Comparison of ENCODE assay signal across 11 mouse cellular contexts in the genomic region with DNA sequence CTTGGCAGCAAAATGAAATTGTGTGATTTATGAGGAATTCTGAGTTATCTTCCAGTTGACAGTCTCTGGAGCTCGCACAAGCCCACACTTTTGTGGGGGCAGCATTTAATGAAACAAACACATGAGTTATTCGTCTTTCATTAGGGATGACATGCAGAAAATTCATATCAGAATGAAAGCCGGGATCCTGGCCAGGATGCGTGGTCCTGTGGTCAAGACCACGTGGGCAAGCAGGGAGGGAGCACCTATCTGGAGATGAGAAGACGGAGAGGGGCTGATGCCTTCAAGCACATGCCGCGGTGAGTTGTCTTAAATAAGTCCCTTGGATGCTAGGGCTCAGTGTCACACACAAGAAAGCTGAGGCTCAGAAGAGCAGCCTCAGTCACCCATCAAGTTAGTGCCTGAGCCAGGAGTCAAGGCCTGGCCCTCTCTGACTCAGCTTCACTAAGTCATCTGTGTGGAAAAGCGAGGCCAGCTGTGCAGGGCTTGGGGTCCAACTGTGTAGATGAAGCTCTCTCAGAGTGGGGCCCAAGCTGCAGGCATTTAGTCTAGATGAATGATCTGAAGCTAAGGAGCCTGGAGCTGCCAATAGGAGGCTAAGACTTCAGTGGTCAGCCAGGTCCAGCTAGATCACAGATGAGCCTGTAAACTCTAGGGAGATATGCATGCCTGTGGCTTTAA.
DNase-seq lines count a peak whose midpoint lies in the region; ATAC-seq and TF ChIP-seq lines count a peak whose summit lies in the region.
"Had no signal": no experiment of that assay in that cellular context is flagged by ENCODE, and none has a peak within 500 bp of the region (broad histone marks: within the 10 kb centered on the region; RNA-seq: fewer than 3 reads in every experiment).

No protein-coding gene starts in this region.

- intact Hi-C loops in heart, postnatal 14 days (cut with DNase I): no loop called here
- intact Hi-C loops in left cerebral cortex, postnatal 4 days (cut with DNase I): no loop called here

- WGBS in lung, embryonic 15.5 days: 55% methylated on average over 9 of the region's 9 CpGs
- WGBS in midbrain, postnatal 0 days: 92% methylated on average over 9 of the region's 9 CpGs

- no peak overlapping the region for H3K4me2 ChIP-seq in lung, embryonic 15.5 days
- no peak overlapping the region for H3K4me2 ChIP-seq in midbrain, postnatal 0 days (ENCODE audit: low read depth, low read length, poor library complexity, severe bottlenecking)

- no peak for DNase-seq in lung, postnatal 25 days (ENCODE audit: low spot score)
- DNase-seq in brain, adult 2 months (ENCODE audit: low read depth, low spot score): peak; percentile 26
- peak; percentile 41 to 56 for DNase-seq in heart, postnatal 14 days
- peak; percentile 37 for DNase-seq in ovary, postnatal 36 days (ENCODE audit: low spot score)
- DNase-seq in left cerebral cortex, postnatal 4 days: no peak
- no peak for DNase-seq in midbrain, postnatal 0 days (ENCODE audit: low spot score)
- DNase-seq: cerebellum, postnatal 25 days; layer of hippocampus, adult 9-11 months had no signal

- H3K36me3 ChIP-seq in lung, embryonic 15.5 days: no peaks in the 10 kb centered on the region
- H3K36me3 ChIP-seq in midbrain, postnatal 0 days (ENCODE audit: insufficient read depth, low read length): no peaks in the 10 kb centered on the region

- H3K4me3 ChIP-seq in lung, embryonic 15.5 days: no peak overlapping the region
- H3K4me3 ChIP-seq in midbrain, postnatal 0 days (ENCODE audit: low read depth, low read length): no peak overlapping the region

- H3K27me3 ChIP-seq in lung, embryonic 15.5 days: no peaks in the 10 kb centered on the region
- no peaks in the 10 kb centered on the region for H3K27me3 ChIP-seq in midbrain, postnatal 0 days (ENCODE audit: insufficient read depth, low read length)

- no peak for TF ChIP-seq CTCF in midbrain, postnatal 0 days (IDR thresholded peaks at IDR 0.05)

- peak; percentile 40; the same call in 1 of the 2 replicates for ATAC-seq in lung, embryonic 15.5 days (ENCODE audit: borderline replicate concordance, extremely low read depth, low FRiP score, low TSS enrichment)
- no peak for ATAC-seq in megakaryocyte-erythroid progenitor cell, adult 5-6 weeks (replicated peaks; ENCODE audit: low FRiP score, low TSS enrichment, poor library complexity, severe bottlenecking)
- no peak for ATAC-seq in midbrain, postnatal 0 days (ENCODE audit: low FRiP score)

- peak overlapping the region; percentile 73 for H3K27ac ChIP-seq in lung, embryonic 15.5 days
- no peak overlapping the region for H3K27ac ChIP-seq in midbrain, postnatal 0 days (ENCODE audit: low read depth, low read length)
- H3K27ac ChIP-seq: macrophage had no signal

- peaks cover 43% of the 10 kb centered on the region for H3K4me1 ChIP-seq in lung, embryonic 15.5 days
- no peaks in the 10 kb centered on the region for H3K4me1 ChIP-seq in midbrain, postnatal 0 days (ENCODE audit: insufficient read depth, low read length)

- H3K9me3 ChIP-seq in lung, embryonic 15.5 days: no peaks in the 10 kb centered on the region
- 0 out of 2 replicates have a peak, but pooled peaks cover 3% of the 10 kb centered on the region for H3K9me3 ChIP-seq in midbrain, postnatal 0 days (ENCODE audit: low read length)

- no peak overlapping the region for H3K9ac ChIP-seq in lung, embryonic 15.5 days
- H3K9ac ChIP-seq in midbrain, postnatal 0 days (replicated peaks; ENCODE audit: low read length, poor library complexity, severe bottlenecking): no peak overlapping the region

Comparison
In these comparisons a context has a peak if more than half of its experiments do, and no peak if none do; other contexts are left out.
1. DNase-seq: peak in brain, adult 2 months (single experiment), heart, postnatal 14 days (2 of 2) and ovary, postnatal 36 days (single experiment); none in lung, postnatal 25 days (single experiment), left cerebral cortex, postnatal 4 days (single experiment) and midbrain, postnatal 0 days (single experiment).